Mouse (Mus musculus) midbrain, embryonic 12.5 days (tissue): Measurements from ENCODE around the gene Bglap2. TPM values are rescaled to one million over a fixed set of nuclear protein-coding genes. Genes with fewer than 3 reads are reported as not detected.

Experiments used
- ATAC-seq: fragments of 200-750 bp; cut with Nextera tagmentation; 2 replicates; pipeline ENCODE4 v1.8.0; 2017; ENCODE audit warnings: low read depth, moderate TSS enrichment, moderate library complexity; ENCODE audit not compliant: low FRiP score
- H3K27ac ChIP-seq: fragments of 300-500 bp; sonication (generic); replicated peaks from 2 replicates; pipeline ENCODE4 v1.5.1; 2016; ENCODE audit warnings: mild to moderate bottlenecking
- H3K27me3 ChIP-seq: fragments of 300-500 bp; sonication (generic); 2 replicates; pipeline ENCODE4 v1.6.1; 2016; ENCODE audit warnings: mild to moderate bottlenecking
- H3K36me3 ChIP-seq: fragments of 300-500 bp; sonication (generic); 2 replicates; pipeline ENCODE4 v1.6.1; 2016
- H3K4me1 ChIP-seq: fragments of 300-500 bp; sonication (generic); 2 replicates; pipeline ENCODE4 v1.6.1; 2016
- H3K4me2 ChIP-seq: fragments of 300-500 bp; sonication (generic); replicated peaks from 2 replicates; pipeline ENCODE4 v1.6.1; 2016; ENCODE audit warnings: mild to moderate bottlenecking, moderate library complexity
- H3K4me3 ChIP-seq: fragments of 300-500 bp; sonication (generic); 2 replicates; pipeline ENCODE4 v1.5.1; 2016; ENCODE audit warnings: mild to moderate bottlenecking
- H3K9ac ChIP-seq: fragments of 300-500 bp; sonication (generic); replicated peaks from 2 replicates; pipeline ENCODE4 v1.6.1; 2016; ENCODE audit warnings: mild to moderate bottlenecking, moderate library complexity
- H3K9me3 ChIP-seq: fragments of 300-500 bp; sonication (generic); 2 replicates; pipeline ENCODE4 v1.6.1; 2016; ENCODE audit warnings: mild to moderate bottlenecking
- WGBS: fragments of 180-500 bp; shearing (Covaris S2); methylation state at CpG from one replicate; pipeline ENCODE4 v1.1.7; 2016; 5-methylcytosine and 5-hydroxymethylcytosine counted together
- polyA plus RNA-seq: library from polyadenylated mRNA; unstranded; fragments of >200 nt; fragmentation: Nextera tagmentation; extraction: Ambion mirVana; gene quantifications from 2 replicates; pipeline ENCODE4 v1.2.1, GENCODE M21; 2016

Bglap2 gene
- polyA plus RNA-seq, 1 experiment from 2014 or later: not detected

- Histone ChIP-seq H3K9ac (no peak overlapping the region), H3K4me1 (peaks cover 6% of the 10 kb centered on the region; the same call in 1 of the 2 replicates), H3K4me3 (no peak overlapping the region), H3K9me3 (no peaks in the 10 kb centered on the region), H3K27ac (no peak overlapping the region), H3K4me2 (no peak overlapping the region), H3K36me3 (peaks cover 62% of the 10 kb centered on the region), H3K27me3 (peaks cover 32% of the 10 kb centered on the region)
- WGBS: 87% methylated on average over 2 of the region's 2 CpGs
- no peak for ATAC-seq
These were observed 16.7 kb downstream of the Bglap2 start for GRCm38 (mm10) chr3:88361612-88362313.

GRCm38 (mm10) chr3:88361096-88361495 is 17.4 kb downstream of the Bglap2 start:
- ATAC-seq: no peak
- Histone ChIP-seq H3K4me2 (no peak overlapping the region), H3K9ac (no peak overlapping the region), H3K4me3 (no peak overlapping the region), H3K36me3 (peaks cover 69% of the 10 kb centered on the region), H3K4me1 (peaks cover 6% of the 10 kb centered on the region; the same call in 1 of the 2 replicates), H3K27me3 (peaks cover 28% of the 10 kb centered on the region), H3K27ac (no peak overlapping the region), H3K9me3 (no peaks in the 10 kb centered on the region)
- 79% methylated on average over 6 of the region's 6 CpGs for WGBS

- peaks cover 80% of the 10 kb centered on the region for H3K36me3 ChIP-seq
- H3K9ac ChIP-seq: no peak overlapping the region
- H3K4me1 ChIP-seq: peaks cover 6% of the 10 kb centered on the region; the same call in 1 of the 2 replicates
- ATAC-seq: no peak
- H3K27ac ChIP-seq: 0 out of 2 replicates have a peak overlapping the region, but pooled peaks have one; percentile 15
- WGBS: 80% methylated on average over 3 of the region's 3 CpGs
- H3K4me2 ChIP-seq: no peak overlapping the region
- H3K4me3 ChIP-seq: no peak overlapping the region
- peaks cover 17% of the 10 kb centered on the region for H3K27me3 ChIP-seq
- no peaks in the 10 kb centered on the region for H3K9me3 ChIP-seq
These were observed 18.5 kb downstream of the Bglap2 start for GRCm38 (mm10) chr3:88359989-88360388.

GRCm38 (mm10) chr3:88359584-88359983 is 18.9 kb downstream of the Bglap2 start:
- Histone ChIP-seq H3K27ac (peak overlapping the region; percentile 25; the same call in 1 of the 2 replicates), H3K9ac (no peak overlapping the region), H3K4me3 (no peak overlapping the region), H3K4me2 (no peak overlapping the region), H3K9me3 (no peaks in the 10 kb centered on the region), H3K27me3 (peaks cover 13% of the 10 kb centered on the region), H3K4me1 (peaks cover 6% of the 10 kb centered on the region; the same call in 1 of the 2 replicates), H3K36me3 (peaks cover 84% of the 10 kb centered on the region)
- WGBS: 72% methylated on average over 5 of the region's 5 CpGs
- no peak for ATAC-seq

- Histone ChIP-seq H3K27me3 (no peaks in the 10 kb centered on the region), H3K9ac (no peak overlapping the region), H3K4me3 (no peak overlapping the region), H3K36me3 (peaks cover 98% of the 10 kb centered on the region), H3K4me1 (peaks cover 2% of the 10 kb centered on the region; the same call in 1 of the 2 replicates), H3K27ac (no peak overlapping the region), H3K4me2 (no peak overlapping the region), H3K9me3 (no peaks in the 10 kb centered on the region)
- no peak for ATAC-seq
- 95% methylated on average over 8 of the region's 8 CpGs for WGBS
These were observed 23.9 kb downstream of the Bglap2 start for GRCm38 (mm10) chr3:88354396-88355165.

- H3K27ac ChIP-seq: no peak overlapping the region
- 91% methylated on average over 9 of the region's 9 CpGs for WGBS
- no peaks in the 10 kb centered on the region for H3K27me3 ChIP-seq
- no peak overlapping the region for H3K4me3 ChIP-seq
- ATAC-seq: no peak
- H3K9ac ChIP-seq: no peak overlapping the region
- H3K4me1 ChIP-seq: no peaks in the 10 kb centered on the region
- H3K36me3 ChIP-seq: peaks cover 98% of the 10 kb centered on the region
- no peaks in the 10 kb centered on the region for H3K9me3 ChIP-seq
- no peak overlapping the region for H3K4me2 ChIP-seq
These were observed 25.6 kb downstream of the Bglap2 start for GRCm38 (mm10) chr3:88352907-88353306.

- Histone ChIP-seq H3K27ac (no peak overlapping the region), H3K4me3 (no peak overlapping the region), H3K9me3 (no peaks in the 10 kb centered on the region), H3K9ac (no peak overlapping the region), H3K4me1 (no peaks in the 10 kb centered on the region), H3K27me3 (no peaks in the 10 kb centered on the region), H3K36me3 (peaks cover 100% of the 10 kb centered on the region), H3K4me2 (no peak overlapping the region)
- WGBS: 94% methylated on average over 13 of the region's 13 CpGs
- no peak for ATAC-seq
These were observed 27.8 kb downstream of the Bglap2 start for GRCm38 (mm10) chr3:88350732-88351131.

- Histone ChIP-seq H3K27ac (no peak overlapping the region), H3K4me2 (no peak overlapping the region), H3K9me3 (no peaks in the 10 kb centered on the region), H3K9ac (no peak overlapping the region), H3K27me3 (no peaks in the 10 kb centered on the region), H3K4me3 (no peak overlapping the region), H3K36me3 (peaks cover 31% of the 10 kb centered on the region), H3K4me1 (peaks cover 25% of the 10 kb centered on the region)
- 89% methylated on average over 3 of the region's 3 CpGs for WGBS
- no peak for ATAC-seq
These were observed 39.5 kb downstream of the Bglap2 start for GRCm38 (mm10) chr3:88339006-88339405.

- H3K9ac ChIP-seq: no peak overlapping the region
These were observed 40.2 kb downstream of the Bglap2 start for GRCm38 (mm10) chr3:88338316-88338715.

GRCm38 (mm10) chr3:88337367-88338020 is 41.0 kb downstream of the Bglap2 start:
- peak overlapping the region; percentile 31; the same call in 1 of the 2 replicates for H3K9ac ChIP-seq
- H3K27me3 ChIP-seq: no peaks in the 10 kb centered on the region
- no peak for ATAC-seq
- WGBS: 87% methylated on average over 11 of the region's 11 CpGs
- no peaks in the 10 kb centered on the region for H3K9me3 ChIP-seq
- H3K36me3 ChIP-seq: peaks cover 16% of the 10 kb centered on the region
- H3K4me3 ChIP-seq: peak overlapping the region; percentile 90; the same call in 1 of the 2 replicates
- H3K27ac ChIP-seq: no peak overlapping the region
- peak overlapping the region; percentile 69 for H3K4me2 ChIP-seq
- peaks cover 25% of the 10 kb centered on the region for H3K4me1 ChIP-seq

More at GRCm38 (mm10) chr3:88338316-88338715, 40.2 kb downstream of the Bglap2 start:
- no peak for ATAC-seq
- 94% methylated on average over 7 of the region's 7 CpGs for WGBS
- peaks cover 24% of the 10 kb centered on the region for H3K36me3 ChIP-seq
- H3K27ac ChIP-seq: no peak overlapping the region
- H3K4me2 ChIP-seq: no peak overlapping the region
- peaks cover 25% of the 10 kb centered on the region for H3K4me1 ChIP-seq
- H3K9me3 ChIP-seq: no peaks in the 10 kb centered on the region
- no peaks in the 10 kb centered on the region for H3K27me3 ChIP-seq
- H3K4me3 ChIP-seq: no peak overlapping the region

- Histone ChIP-seq H3K36me3 (peaks cover 5% of the 10 kb centered on the region), H3K4me3 (peak within 1 kb of the TSS; percentile 90), H3K4me1 (peaks cover 25% of the 10 kb centered on the region), H3K27ac (peak within 1 kb of the TSS; percentile 92), H3K9ac (peak within 1 kb of the TSS; percentile 88), H3K27me3 (no peaks in the 10 kb centered on the region), H3K9me3 (no peaks in the 10 kb centered on the region), H3K4me2 (peak within 1 kb of the TSS; percentile 69)
- 2% methylated on average over 61 of the region's 66 CpGs for WGBS
- peak; percentile 93 for ATAC-seq
These were observed 42.2 kb downstream of the Bglap2 start, which contains the start of the genes Tmem79 and Smg5 for GRCm38 (mm10) chr3:88336058-88337013. Gene Tmem79, minus strand, starts transcription at chr3:88336148. Gene Smg5, plus strand, starts transcription at chr3:88336260.
